8 mouse cellular contexts compared by ENCODE assay signal in the genomic region with DNA sequence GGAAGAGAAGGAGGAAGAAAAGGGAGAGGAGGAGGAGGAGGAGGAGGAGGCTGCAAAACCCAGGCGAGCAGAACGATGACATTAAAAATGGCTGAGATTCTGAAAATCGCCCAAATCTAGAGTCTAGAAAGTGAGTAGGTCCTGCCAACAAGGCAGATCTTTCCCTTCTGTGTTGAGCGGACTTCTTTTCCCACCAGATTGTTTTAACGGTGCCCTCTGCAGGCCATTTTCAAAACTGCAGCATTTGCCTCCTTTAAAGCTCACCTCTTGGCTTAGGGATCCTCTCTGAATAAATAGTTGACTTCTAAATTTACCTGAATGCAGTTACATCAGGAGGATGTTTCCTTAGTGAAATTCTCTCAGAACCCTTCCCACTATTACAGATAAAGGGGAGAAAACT.
DNase-seq lines count a peak whose midpoint lies in the region; ATAC-seq and TF ChIP-seq lines count a peak whose summit lies in the region.

No protein-coding gene starts in this region.

- no peak overlapping the region for H3K9ac ChIP-seq in embryonic facial prominence, embryonic 13.5 days
- H3K9ac ChIP-seq in heart, embryonic 12.5 days: no peak overlapping the region
- H3K9ac ChIP-seq in lung, embryonic 14.5 days: no peak overlapping the region

- ATAC-seq in G1E (ENCODE audit: extremely low read depth, insufficient number of reproducible peaks, low FRiP score, poor library complexity, severe bottlenecking): no peak
- ATAC-seq in embryonic facial prominence, embryonic 13.5 days (ENCODE audit: insufficient number of reproducible peaks, insufficient read depth, low FRiP score, low TSS enrichment, low read depth): no peak
- ATAC-seq in heart, embryonic 12.5 days (ENCODE audit: insufficient number of reproducible peaks, low FRiP score): no peak
- peak; percentile 54; the same call in 1 of the 2 replicates for ATAC-seq in lung, embryonic 14.5 days (ENCODE audit: insufficient read depth)
- ATAC-seq in monocyte, adult 5-6 weeks (replicated peaks; ENCODE audit: insufficient number of reproducible peaks, low FRiP score, low TSS enrichment, poor library complexity, severe bottlenecking): no peak

- peak overlapping the region; percentile 43 for H3K4me2 ChIP-seq in embryonic facial prominence, embryonic 13.5 days
- peak overlapping the region; percentile 37; the same call in 1 of the 2 replicates for H3K4me2 ChIP-seq in heart, embryonic 12.5 days
- H3K4me2 ChIP-seq in lung, embryonic 14.5 days: no peak overlapping the region

- peaks cover 13% of the 10 kb centered on the region for H3K27me3 ChIP-seq in G1E (ENCODE audit: insufficient read depth, low read length)
- H3K27me3 ChIP-seq in embryonic facial prominence, embryonic 13.5 days: no peaks in the 10 kb centered on the region
- no peaks in the 10 kb centered on the region for H3K27me3 ChIP-seq in heart, embryonic 12.5 days (replicated peaks)
- no peaks in the 10 kb centered on the region for H3K27me3 ChIP-seq in lung, embryonic 14.5 days (ENCODE audit: insufficient read depth, low read length)

- 12% methylated on average over 5 of the region's 5 CpGs for WGBS in embryonic facial prominence, embryonic 13.5 days
- 13% methylated on average over 5 of the region's 5 CpGs for WGBS in heart, embryonic 12.5 days
- 8% methylated on average over 5 of the region's 5 CpGs for WGBS in lung, embryonic 14.5 days

- no peaks in the 10 kb centered on the region for H3K36me3 ChIP-seq in G1E (replicated peaks)
- H3K36me3 ChIP-seq in embryonic facial prominence, embryonic 13.5 days: no peaks in the 10 kb centered on the region
- no peaks in the 10 kb centered on the region for H3K36me3 ChIP-seq in heart, embryonic 12.5 days
- no peaks in the 10 kb centered on the region for H3K36me3 ChIP-seq in lung, embryonic 14.5 days (ENCODE audit: insufficient read depth)

- peak; percentile 14 for DNase-seq in G1E (ENCODE audit: low spot score)
- DNase-seq in adrenal gland, postnatal 36 days: peak; percentile 78 to 84
- peak; percentile 87 for DNase-seq in layer of hippocampus, adult 11-12 months (ENCODE audit: low spot score)
- DNase-seq in lung, embryonic 14.5 days: peak; percentile 94
- peak; percentile 87 for DNase-seq in right cerebral cortex, postnatal 4 days

- peak; percentile 62 for TF ChIP-seq CTCF in G1E (IDR thresholded peaks at IDR 0.05; ENCODE audit: low read depth, low read length)
- TF ChIP-seq CTCF in lung, embryonic 14.5 days (IDR thresholded peaks at IDR 0.05; ENCODE audit: low read depth): peak; percentile 82

- H3K27ac ChIP-seq in embryonic facial prominence, embryonic 13.5 days: no peak overlapping the region
- H3K27ac ChIP-seq in heart, embryonic 12.5 days (ENCODE audit: poor library complexity, severe bottlenecking): no peak overlapping the region
- no peak overlapping the region for H3K27ac ChIP-seq in lung, embryonic 14.5 days (ENCODE audit: low read depth)

- no peak overlapping the region for H3K4me3 ChIP-seq in G1E (ENCODE audit: low read depth, low read length)
- no peak overlapping the region for H3K4me3 ChIP-seq in embryonic facial prominence, embryonic 13.5 days
- H3K4me3 ChIP-seq in heart, embryonic 12.5 days: no peak overlapping the region
- no peak overlapping the region for H3K4me3 ChIP-seq in lung, embryonic 14.5 days (ENCODE audit: low read depth, low read length)

- no peaks in the 10 kb centered on the region for H3K9me3 ChIP-seq in G1E (replicated peaks)
- H3K9me3 ChIP-seq in embryonic facial prominence, embryonic 13.5 days: no peaks in the 10 kb centered on the region
- H3K9me3 ChIP-seq in heart, embryonic 12.5 days (replicated peaks): no peaks in the 10 kb centered on the region
- H3K9me3 ChIP-seq in lung, embryonic 14.5 days (ENCODE audit: low read depth, low read length): no peaks in the 10 kb centered on the region

- H3K4me1 ChIP-seq in G1E (ENCODE audit: insufficient read depth, low read depth, low read length): no peaks in the 10 kb centered on the region
- peaks cover 7% of the 10 kb centered on the region for H3K4me1 ChIP-seq in embryonic facial prominence, embryonic 13.5 days
- peaks cover 11% of the 10 kb centered on the region for H3K4me1 ChIP-seq in heart, embryonic 12.5 days (replicated peaks)
- H3K4me1 ChIP-seq in lung, embryonic 14.5 days (ENCODE audit: insufficient read depth): peaks cover under 1% of the 10 kb centered on the region; the same call in 1 of the 2 replicates

Comparison
In these comparisons a context has a peak if more than half of its experiments do, and no peak if none do; other contexts are left out.
1. DNase-seq: peak in every context shown above with its lines; median percentile 94 in lung, embryonic 14.5 days; 87 in layer of hippocampus, adult 11-12 months; 87 in right cerebral cortex, postnatal 4 days; 81 in adrenal gland, postnatal 36 days; 14 in G1E.